Mouse (Mus musculus): ENCODE measurements at regions not wholly inside any gene's neighbourhood (a gene's known extent, or its start where the extent isn't known, plus 50 kb on each side); places are given as distances from the start of the nearest gene placed in this dataset.

GRCm38 (mm10) chr14:58626506-58627256, 516.0 kb downstream of the 1700129C05Rik start:
- intact Hi-C loops (cut with DNase I) = no loop called here
- DNase-seq = peak; percentile 49 to 51

DNA sequence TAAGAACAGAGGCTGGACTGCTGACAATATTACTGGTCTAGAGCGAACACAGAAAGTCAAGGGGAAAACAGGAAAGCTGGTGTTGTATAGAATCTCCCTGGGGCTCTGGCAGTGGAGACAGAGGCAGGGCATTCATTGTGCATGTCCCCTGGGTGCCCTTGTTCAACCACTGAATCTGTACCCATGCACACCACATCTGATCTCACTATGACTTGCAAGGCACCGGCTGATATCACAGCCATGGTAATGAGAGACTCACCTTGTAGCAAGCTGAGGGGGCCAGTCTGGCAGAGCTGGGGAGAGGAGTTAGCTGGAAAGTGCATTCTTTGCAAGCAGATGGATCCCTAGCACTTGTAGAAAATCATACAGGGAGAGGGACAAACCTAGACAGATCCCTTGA, 522.5 kb downstream of the 1700129C05Rik start:
- intact Hi-C loops (cut with DNase I) = no loop called here
- DNase-seq = no peak

GRCm38 (mm10) chr14:58617656-58618055, 525.0 kb downstream of the 1700129C05Rik start:
- peak in 1 of 2 experiments; percentile 17 for DNase-seq
- intact Hi-C loops (cut with DNase I) = no loop called here

DNA sequence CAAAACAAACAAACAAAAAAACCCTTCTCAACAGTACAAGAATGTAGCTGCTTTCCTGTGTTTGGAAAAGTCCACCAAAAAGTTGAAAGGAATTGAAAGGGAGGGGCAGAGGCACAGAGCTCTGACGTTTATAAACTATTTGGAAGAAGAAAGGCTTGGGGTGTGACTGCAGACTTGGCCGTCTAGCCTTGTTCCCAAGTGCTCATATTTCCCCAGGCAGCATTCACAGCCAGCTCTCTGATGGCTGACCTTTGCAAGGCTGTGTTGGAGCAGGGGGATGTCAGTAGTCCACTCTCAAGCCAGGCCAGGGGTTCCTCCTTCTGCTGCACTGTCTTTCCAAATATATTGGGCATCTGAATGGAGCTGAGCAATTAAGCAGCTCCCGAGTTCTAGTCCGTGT, 534.5 kb downstream of the 1700129C05Rik start:
- intact Hi-C loops (cut with DNase I) = loop anchor here (10.0 kb wide), 1 partner anchor 573 kb away; no protein-coding TSS in a partner anchor
- DNase-seq = peak; percentile 24 to 52

DNA sequence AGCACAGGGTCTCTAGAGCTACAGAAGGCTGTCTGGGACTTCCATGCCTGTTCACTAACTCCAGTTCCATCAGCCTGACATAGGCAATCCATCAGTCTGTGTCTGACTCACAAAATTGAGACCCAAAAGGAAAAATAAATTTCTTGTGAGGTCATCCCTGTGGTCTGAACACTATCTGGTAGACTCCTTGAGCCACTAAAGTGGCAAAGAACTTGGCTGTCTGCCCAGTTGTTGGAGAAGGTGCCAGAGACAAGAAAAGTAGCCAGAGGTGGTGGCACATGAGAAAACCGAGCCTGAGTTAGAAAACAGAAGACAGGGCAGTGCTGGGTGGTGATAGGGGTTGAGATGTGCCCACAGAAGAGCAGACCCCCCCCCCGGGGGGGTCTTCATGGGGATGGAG, 535.0 kb downstream of the 1700129C05Rik start:
- intact Hi-C loops (cut with DNase I) = loop anchor here (10.0 kb wide), 1 partner anchor 573 kb away; no protein-coding TSS in a partner anchor
- peak; percentile 53 to 55 for DNase-seq

DNA sequence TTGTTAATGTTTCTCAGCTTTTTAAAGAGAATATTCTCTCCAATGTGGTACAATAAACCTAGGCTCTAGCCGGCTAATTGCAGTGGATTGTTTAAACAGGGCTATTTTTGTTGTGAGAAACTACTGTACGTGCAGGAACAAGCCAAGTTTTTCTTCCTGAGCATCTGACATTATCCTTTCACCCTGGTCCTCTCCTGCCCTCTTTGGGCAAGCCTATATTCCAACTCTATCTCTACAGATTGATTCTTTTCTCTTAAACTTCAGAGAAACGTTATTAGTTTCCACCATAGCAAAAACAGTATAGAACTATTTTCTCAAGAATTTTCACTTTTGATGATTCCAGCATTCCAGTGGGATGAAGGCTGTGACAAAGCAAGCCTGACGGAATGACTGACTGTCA, 535.2 kb downstream of the Fgf9 start:
- DNase-seq = no peak
- intact Hi-C loops (cut with DNase I) = loop anchor here (10.0 kb wide), 1 partner anchor 571 kb away; no protein-coding TSS in a partner anchor

GRCm38 (mm10) chr14:58598867-58599266, 528.5 kb downstream of the Fgf9 start:
- DNase-seq = no peak
- intact Hi-C loops (cut with DNase I) = no loop called here

- intact Hi-C loops (cut with DNase I) = no loop called here
- no peak for DNase-seq
Observed at GRCm38 (mm10) chr14:58597810-58598209, 527.5 kb downstream of the Fgf9 start.

- intact Hi-C loops (cut with DNase I) = no loop called here
- no peak for DNase-seq
Observed at GRCm38 (mm10) chr14:58596936-58597335, 526.6 kb downstream of the Fgf9 start.

- no peak for DNase-seq
- intact Hi-C loops (cut with DNase I) = no loop called here
Observed at GRCm38 (mm10) chr14:58581806-58582205, 511.5 kb downstream of the Fgf9 start.

- DNase-seq = peak in 1 of 2 experiments; percentile 10
- intact Hi-C loops (cut with DNase I) = no loop called here
Observed at GRCm38 (mm10) chr14:58570021-58570420, 499.7 kb downstream of the Fgf9 start.

DNA sequence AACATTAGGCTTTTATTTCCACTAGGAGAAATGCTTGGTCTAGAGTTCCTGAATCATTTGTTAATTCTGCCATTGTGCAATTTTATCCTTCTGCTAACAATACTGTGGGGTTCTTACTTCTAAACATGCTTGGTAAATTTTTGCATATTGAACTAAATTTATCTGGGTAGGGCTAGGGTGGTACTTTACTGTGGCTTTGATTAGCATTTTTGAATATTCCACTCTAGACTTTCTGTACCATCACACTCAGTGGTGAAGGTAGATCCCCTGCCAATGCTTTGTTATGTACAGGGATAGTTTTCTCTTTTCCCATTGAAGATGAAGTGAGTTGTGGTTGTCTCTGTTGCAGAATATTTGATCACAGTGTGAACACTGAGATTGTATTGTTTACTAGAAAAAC, 497.1 kb downstream of the Fgf9 start:
- DNase-seq = no peak
- intact Hi-C loops (cut with DNase I) = no loop called here

DNA sequence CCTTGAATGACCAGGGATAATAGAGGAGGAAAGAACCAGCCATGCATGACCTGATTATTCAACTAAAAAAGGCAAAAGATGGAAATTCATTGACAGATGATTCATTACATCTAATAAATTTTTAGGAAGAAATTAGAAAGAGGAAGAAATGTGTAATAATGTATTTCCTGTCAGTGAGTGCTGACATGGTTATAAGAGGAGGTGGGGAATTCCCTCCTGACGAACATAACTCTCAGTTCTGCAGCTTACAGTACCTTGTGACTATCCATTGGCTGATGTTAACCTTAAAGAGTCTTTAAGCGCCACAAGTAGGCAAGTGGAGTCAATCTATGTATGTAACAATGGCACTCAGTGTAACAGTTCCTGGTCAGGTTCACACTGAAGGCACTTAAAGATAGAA, 492.7 kb downstream of the Fgf9 start:
- no peak for DNase-seq
- intact Hi-C loops (cut with DNase I) = no loop called here

DNA sequence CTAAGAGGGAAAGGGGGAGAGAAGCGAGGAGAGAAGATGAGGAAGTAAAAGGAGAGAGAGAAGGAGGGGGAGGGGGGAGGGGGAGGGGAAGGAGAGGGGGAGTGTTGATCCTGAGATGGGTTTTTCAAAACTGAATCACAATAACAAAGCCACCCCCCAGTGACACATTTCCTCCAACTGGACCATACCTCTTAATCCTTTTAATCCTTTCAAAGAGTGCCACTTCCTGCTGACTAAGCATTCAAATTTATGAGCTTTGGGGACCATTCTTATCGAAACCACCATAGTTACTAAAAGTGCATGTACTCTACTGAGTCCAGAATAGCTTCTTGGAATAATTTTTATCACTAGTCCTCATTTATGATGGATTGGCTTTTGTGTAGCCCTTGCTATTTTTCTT, 480.4 kb downstream of the Fgf9 start:
- intact Hi-C loops (cut with DNase I) = no loop called here
- DNase-seq = no peak

GRCm38 (mm10) chr14:58545778-58546177, 475.4 kb downstream of the Fgf9 start:
- intact Hi-C loops (cut with DNase I) = no loop called here
- DNase-seq = no peak

DNA sequence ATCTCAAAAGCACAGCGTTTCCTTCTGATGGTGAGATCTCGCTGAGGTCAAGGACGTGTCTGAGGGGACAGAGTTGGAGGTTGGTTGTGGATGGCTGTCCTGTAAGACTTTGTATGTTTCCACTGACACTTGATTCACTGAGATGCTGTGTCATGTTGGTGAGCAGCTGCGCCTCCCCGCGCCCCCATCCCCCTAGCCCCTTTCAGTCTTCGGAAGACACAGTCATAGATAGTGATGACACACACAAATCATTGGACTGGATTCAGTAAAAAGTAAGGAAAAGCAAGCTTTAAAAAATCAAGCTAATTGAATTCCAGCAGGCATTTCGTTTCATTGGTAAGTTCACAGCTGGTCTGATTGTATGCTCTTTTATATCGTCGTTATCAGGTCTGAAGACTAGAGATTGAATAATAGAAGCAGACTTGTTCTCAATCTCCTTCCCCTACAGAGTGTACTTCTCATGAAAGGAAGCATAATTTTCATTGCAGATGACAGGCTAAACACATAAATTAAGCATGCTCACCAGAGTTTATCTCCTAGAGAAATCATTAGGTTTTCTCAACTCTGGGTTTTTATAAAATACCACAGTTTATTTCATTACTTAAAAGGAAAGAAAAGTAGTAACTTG, 472.9 kb downstream of the Fgf9 start:
- no peak for DNase-seq
- intact Hi-C loops (cut with DNase I) = no loop called here

- no peak for DNase-seq
- intact Hi-C loops (cut with DNase I) = no loop called here
Observed at GRCm38 (mm10) chr14:58538135-58538534, 467.8 kb downstream of the Fgf9 start.

DNA sequence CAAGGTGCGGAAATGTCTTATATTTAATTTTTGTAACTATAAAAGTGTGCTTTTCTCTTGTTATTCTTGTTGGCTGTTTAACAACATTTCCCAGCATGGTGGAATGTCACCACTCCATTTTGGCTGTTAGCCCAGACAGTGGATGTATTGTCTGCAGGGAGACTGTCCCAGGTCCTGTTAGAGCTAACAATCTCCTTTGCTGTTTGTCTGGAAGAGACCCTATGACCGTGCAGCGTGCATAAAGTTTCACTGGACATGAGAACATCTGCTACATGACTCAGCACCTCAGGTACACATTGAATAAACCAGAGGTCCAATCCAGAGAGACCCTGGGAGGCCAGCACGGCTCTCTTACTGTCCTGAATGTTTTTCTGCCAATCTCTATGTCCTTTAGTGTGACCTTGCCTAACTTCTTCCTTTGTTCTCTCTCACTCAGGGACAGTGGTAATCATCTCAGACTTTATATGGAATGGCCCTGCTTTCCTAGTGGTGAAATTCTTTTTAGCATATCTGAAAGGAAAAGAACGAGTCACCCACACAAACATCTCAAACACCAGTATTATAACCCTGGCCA, 450.7 kb downstream of the Fgf9 start:
- intact Hi-C loops (cut with DNase I) = no loop called here
- peak; percentile 67 to 69 for DNase-seq

DNA sequence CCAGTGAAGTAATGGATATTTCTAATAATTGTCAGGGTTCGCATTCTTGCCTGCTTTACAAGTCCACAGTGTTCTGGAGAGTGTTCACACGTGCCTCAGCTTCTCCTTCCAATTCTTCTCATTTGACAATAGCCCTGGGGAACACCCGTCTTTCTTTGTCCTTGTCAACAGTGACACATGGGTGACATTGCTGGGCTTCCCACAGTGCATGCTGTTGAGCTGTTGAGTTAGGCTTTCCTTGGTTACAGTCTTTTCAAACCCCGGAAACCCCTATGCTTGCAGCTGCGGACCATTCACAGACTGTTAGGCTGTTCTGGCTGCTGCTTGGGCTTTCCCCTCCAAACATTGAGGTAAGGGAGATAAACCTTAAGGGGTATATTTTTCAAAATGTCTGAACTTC, 450.0 kb downstream of the Fgf9 start:
- no peak for DNase-seq
- intact Hi-C loops (cut with DNase I) = no loop called here

DNA sequence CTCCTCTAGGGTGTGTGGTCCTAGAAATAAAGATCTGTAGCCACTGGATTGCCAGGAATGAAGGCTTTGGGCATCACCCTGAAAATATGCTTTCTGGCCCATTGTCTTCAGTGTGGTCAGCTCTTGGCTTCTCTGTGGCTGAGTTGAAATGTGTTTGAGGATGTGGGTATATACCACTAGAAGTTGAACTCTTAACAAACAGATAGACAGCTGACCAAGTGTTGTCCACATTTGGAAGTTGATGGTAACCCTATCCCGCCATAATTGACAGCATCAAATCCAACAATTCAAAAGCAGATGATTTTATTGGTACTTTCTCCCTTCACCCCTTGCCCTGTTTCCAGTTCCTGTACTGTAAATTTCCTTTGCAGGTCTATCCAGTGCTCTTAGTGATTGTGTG, 448.7 kb downstream of the Fgf9 start:
- DNase-seq = no peak
- intact Hi-C loops (cut with DNase I) = no loop called here

GRCm38 (mm10) chr14:58516543-58516942, 446.2 kb downstream of the Fgf9 start:
- intact Hi-C loops (cut with DNase I) = no loop called here
- no peak for DNase-seq

DNA sequence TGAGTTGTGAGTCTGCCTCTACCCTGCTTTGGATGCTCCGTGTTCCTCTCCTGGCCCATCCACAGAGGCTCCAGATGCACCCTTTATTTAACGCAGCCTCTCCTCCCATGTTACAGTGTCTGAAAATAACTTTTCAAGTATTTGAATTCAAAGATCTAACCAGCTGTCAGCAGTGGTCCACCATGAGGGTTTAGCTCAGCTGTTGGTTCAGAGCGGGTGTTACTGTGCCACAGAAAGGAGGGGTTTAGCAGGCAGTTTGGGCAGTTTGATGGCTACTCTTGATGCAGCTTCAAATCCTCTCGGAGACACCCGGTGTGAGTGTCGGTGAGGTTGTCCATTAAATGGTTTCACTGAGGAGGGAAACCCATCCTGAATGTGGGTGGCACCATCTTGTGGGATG, 441.8 kb downstream of the Fgf9 start:
- DNase-seq = no peak
- intact Hi-C loops (cut with DNase I) = no loop called here
